In genomic region chr9:27511161-27511560, GRCm38 (mm10) we compare ENCODE assay signal across 28 mouse cellular contexts.
DNase-seq lines count a peak whose midpoint lies in the region; TF ChIP-seq lines count a peak whose summit lies in the region.
"Had no signal": no experiment of that assay in that cellular context is flagged by ENCODE, and none has a peak within 500 bp of the region (broad histone marks: within the 10 kb centered on the region; RNA-seq: fewer than 3 reads in every experiment).

No protein-coding gene starts in this region.

- H3K27ac ChIP-seq in kidney, adult 2 months (ENCODE audit: insufficient read depth, low read depth, low read length): no peak overlapping the region
- H3K27ac ChIP-seq: embryonic facial prominence, embryonic 10.5 days; heart, embryonic 10.5 days; hindbrain, embryonic 15.5 days; limb, embryonic 10.5 days; liver, embryonic 15.5 days; lung, embryonic 15.5 days; midbrain, embryonic 13.5 days; stomach, embryonic 15.5 days had no signal

- intact Hi-C loops in left cerebral cortex, postnatal 10 days (cut with DNase I): no loop called here

- peak; percentile 54 to 80 for DNase-seq in frontal cortex, adult 2 months (ENCODE audit: extremely low spot score in 1 of 2, low spot score in 1 of 2)
- DNase-seq in frontal cortex, postnatal 14 days (ENCODE audit: low spot score in 2 of 2): no peak
- DNase-seq in left cerebral cortex, adult 18-20 months (ENCODE audit: low spot score in 2 of 2): peak; percentile 65 to 76
- no peak for DNase-seq in left cerebral cortex, postnatal 10 days (ENCODE audit: extremely low spot score in 1 of 2, low spot score in 2 of 2)
- peak; percentile 23 to 76 for DNase-seq in left cerebral cortex, adult 8-10 months (ENCODE audit: low spot score in 2 of 2)
- peak; percentile 82 for DNase-seq in telencephalon, adult 2 months (ENCODE audit: low read depth, low spot score)
- no peak for DNase-seq in B cell, adult 2 months
- no peak for DNase-seq in kidney, adult 2 months
- DNase-seq: adrenal gland, postnatal 25 days; cerebellum, adult 11 months; cerebellum, adult 9-11 months; gastrocnemius, postnatal 10 days; heart, postnatal 4 days; kidney, adult 8-10 months; kidney, postnatal 14 days; liver; lung, postnatal 36 days; thymus, adult 2 months; thymus, postnatal 4 days had no signal

- no peak overlapping the region for H3K4me3 ChIP-seq in kidney, adult 2 months (ENCODE audit: insufficient read depth, low read depth, low read length)
- H3K4me3 ChIP-seq: embryonic facial prominence, embryonic 10.5 days; heart, embryonic 10.5 days; hindbrain, embryonic 15.5 days; limb, embryonic 10.5 days; liver, embryonic 15.5 days; lung, embryonic 15.5 days; megakaryocyte, embryonic 14.5 days; midbrain, embryonic 13.5 days; stomach, embryonic 15.5 days had no signal

- TF ChIP-seq CTCF in kidney, adult 2 months (conservative IDR thresholded peaks at IDR 0.05; ENCODE audit: insufficient read depth, insufficient read length, low read depth, low read length): no peak

- WGBS in kidney, adult 2 months: 55% methylated on average over 2 of the region's 2 CpGs

- TF ChIP-seq POLR2A in kidney, adult 2 months (IDR thresholded peaks at IDR 0.05; ENCODE audit: low read depth, low read length): no peak

- H3K36me3 ChIP-seq in kidney, adult 2 months (ENCODE audit: control insufficient read depth, insufficient read depth, low read length): no peaks in the 10 kb centered on the region
- H3K36me3 ChIP-seq: embryonic facial prominence, embryonic 10.5 days; heart, embryonic 10.5 days; hindbrain, embryonic 15.5 days; limb, embryonic 10.5 days; liver, embryonic 15.5 days; lung, embryonic 15.5 days; midbrain, embryonic 13.5 days; stomach, embryonic 15.5 days had no signal

- no peaks in the 10 kb centered on the region for H3K4me1 ChIP-seq in kidney, adult 2 months (ENCODE audit: control insufficient read depth, insufficient read depth, low read length)
- H3K4me1 ChIP-seq: embryonic facial prominence, embryonic 10.5 days; heart, embryonic 10.5 days; hindbrain, embryonic 15.5 days; limb, embryonic 10.5 days; liver, embryonic 15.5 days; lung, embryonic 15.5 days; midbrain, embryonic 13.5 days; stomach, embryonic 15.5 days had no signal

- H3K27me3 ChIP-seq in kidney, adult 2 months (replicated peaks; ENCODE audit: control insufficient read depth, insufficient read depth, low read length): no peaks in the 10 kb centered on the region
- H3K27me3 ChIP-seq: hindbrain, embryonic 15.5 days; liver, embryonic 15.5 days; lung, embryonic 15.5 days; midbrain, embryonic 13.5 days; stomach, embryonic 15.5 days had no signal

Comparison
In these comparisons a context has a peak if more than half of its experiments do, and no peak if none do; other contexts are left out.
1. DNase-seq: peak in frontal cortex, adult 2 months (2 of 2), left cerebral cortex, adult 18-20 months (2 of 2), left cerebral cortex, adult 8-10 months (2 of 2) and telencephalon, adult 2 months (single experiment); none in frontal cortex, postnatal 14 days (0 of 2), left cerebral cortex, postnatal 10 days (0 of 2), B cell, adult 2 months (0 of 2) and kidney, adult 2 months (single experiment).